Mouse (Mus musculus) heart, adult 18-20 months (tissue): Measurements from ENCODE around the gene Naa80. TPM values are rescaled to one million over a fixed set of nuclear protein-coding genes. Genes with fewer than 3 reads are reported as not detected.
A peak's percentile ranks its signal among the peaks of the same experiment; 100 is the strongest.

ENCODE experiments used
- DNase-seq, 2 experiments: peaks; one replicate each; pipeline ENCODE4 v3.0.0; 2021 to 2022; ENCODE audit warnings: mixed read lengths in 1 of 2
- total RNA-seq, 2 experiments: library from RNA; stranded (reverse); gene quantifications; 2 replicates each; pipeline ENCODE4 v1.2.3; 2021

Gene Naa80
- total RNA-seq, 2 experiments from 2014 or later, result 16.1 to 20.1 TPM

DNA sequence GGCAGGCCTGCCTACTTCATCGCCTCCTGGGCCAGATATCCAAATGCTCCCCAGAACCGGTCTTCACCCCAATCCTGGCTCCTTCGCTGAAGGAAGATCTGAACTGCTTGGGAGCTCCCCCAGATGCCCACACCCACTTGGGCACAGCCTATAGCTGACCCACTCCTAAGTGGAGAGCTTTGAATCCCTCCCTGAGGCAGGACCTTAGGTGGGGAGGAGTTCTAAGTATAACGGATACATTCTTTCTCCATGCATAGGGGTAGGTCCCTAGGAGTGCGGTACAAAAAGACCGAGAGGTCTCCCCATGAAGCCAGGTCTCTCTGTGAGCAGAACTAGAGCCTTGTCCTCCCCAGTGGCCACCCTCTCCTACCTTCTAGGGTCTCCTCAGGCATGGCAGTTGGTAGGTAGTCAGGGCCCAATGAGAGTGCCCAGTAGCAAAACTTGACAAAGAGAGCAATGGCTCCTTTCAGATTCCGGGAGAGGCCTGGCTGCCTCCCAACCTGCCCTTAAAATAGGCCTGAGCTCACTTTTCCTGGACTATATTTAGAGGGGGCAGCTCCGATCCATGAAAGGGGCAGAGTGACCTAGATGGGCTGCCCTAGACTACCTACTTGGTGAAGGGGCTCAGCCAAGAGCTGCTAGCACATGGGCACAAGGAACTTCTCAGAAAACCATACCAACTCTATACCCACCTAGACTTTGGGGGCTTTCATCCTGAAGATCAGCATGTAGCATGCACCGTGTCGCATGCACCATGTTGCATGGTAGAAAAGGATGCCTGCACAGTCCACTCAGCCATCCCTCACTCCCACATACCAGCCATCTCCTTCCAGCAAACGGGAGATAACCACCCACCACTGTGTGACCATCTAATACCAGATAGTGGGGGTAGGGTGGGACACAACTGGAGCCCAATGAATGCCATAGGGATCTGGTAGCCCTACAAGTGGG, 18.2 kb downstream of the Naa80 start:
- peak; percentile 84 to 86 for DNase-seq

DNA sequence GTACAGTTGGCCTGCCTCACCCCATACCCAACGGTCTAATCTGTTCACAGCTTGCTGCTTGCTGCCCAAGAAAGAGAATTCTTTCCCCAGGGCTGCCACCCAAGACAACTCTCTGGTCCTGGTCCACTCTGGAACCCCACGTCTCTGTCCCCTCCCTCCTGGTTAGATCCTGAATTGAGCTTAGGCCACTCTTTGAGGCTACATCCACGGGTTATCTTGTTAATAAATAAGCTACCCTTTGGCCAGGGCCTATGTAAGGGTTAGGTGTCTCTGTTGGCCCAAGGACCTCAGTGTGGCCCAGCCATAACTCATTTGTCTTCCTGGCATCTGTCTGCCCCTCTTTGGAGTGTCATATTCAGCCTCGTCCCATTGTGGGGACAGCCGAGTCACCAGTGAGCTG, 19.7 kb downstream of the Naa80 start:
- DNase-seq, result no peak

GRCm38 (mm10) chr9:107599433-107599832, 20.7 kb downstream of the Naa80 start:
- DNase-seq, result no peak

DNA sequence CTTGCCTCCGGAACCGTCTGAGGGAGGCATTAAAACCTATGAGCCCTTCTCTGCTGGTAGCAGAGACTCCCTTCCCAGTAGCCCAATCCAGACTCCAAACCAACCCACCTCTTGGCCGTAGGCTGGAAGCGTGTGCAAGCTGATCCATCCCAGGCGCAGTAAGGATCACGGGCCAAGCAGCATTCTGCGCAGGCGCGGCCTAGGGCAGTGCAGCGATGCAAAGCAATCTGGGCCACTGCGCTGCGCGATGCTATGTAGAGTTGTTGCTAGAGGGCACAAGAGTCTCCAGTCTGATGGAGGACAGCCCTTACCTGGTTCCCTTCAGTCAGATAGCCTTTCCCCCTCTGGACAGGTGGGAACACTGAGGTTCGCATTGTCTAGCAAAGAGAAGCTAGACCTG, 21.2 kb downstream of the Naa80 start:
- DNase-seq, result no peak

- no peak for DNase-seq
Measured at GRCm38 (mm10) chr9:107600745-107601144, 22.1 kb downstream of the Naa80 start.

DNA sequence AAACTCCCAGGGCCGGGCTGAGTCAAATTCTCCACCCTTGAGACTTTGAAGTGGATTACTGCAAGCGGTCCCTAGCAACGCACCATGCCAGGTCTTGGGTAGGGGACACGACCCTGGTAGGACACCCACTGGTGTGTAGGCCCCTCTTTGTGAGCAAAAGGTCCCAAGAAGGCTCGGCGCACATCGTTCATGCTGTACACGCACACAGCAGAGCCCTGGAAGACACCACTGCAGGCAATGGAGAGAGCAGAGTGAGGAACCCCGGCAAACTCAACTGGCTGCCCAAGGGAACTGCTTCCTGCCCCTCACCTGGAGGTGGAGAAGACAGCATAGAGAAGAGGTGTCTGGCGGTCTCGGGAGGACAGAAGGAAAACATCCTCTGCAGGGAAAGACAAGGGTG, 22.6 kb downstream of the Naa80 start:
- no peak for DNase-seq

- peak; percentile 91 to 98 for DNase-seq
Measured at GRCm38 (mm10) chr9:107602068-107602648, 23.5 kb downstream of the Naa80 start.

- no peak for DNase-seq
Measured at GRCm38 (mm10) chr9:107603251-107603650, 24.6 kb downstream of the Naa80 start.

GRCm38 (mm10) chr9:107605041-107605661, 26.5 kb downstream of the Naa80 start:
- no peak for DNase-seq

GRCm38 (mm10) chr9:107606591-107606990, 27.9 kb downstream of the Naa80 start:
- DNase-seq, result no peak

- DNase-seq, result no peak
Measured at GRCm38 (mm10) chr9:107607036-107607435, 28.3 kb downstream of the Naa80 start.

DNA sequence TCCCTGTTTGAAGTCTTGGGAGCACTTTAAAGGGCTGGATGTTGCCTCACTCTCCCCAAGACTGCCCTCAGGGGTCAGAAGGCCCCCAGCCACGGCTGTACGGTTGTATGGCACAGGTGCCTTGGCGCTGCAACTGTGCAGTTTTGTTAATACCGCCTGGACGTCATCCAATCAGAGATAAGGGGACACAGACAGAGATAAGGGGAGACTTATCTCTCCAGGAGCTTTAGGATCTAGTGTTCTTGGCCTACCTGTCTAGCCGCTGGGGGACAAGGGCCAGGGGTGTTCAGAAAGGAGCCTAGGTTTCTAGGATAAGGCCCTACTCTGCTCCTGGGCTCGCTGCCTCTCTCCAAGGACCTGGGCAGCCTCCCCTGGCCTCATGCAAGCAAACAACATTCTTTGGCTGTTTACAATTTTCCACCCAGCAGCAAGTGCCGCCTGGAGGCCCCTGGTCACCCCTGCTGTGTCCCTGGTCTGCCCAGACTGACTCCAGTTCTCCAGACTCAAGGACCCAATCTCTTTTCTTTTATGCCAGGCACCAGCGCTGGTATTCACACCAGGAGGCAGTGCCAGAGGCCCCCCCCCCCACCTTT, 29.1 kb downstream of the Naa80 start:
- no peak for DNase-seq

- peak in 1 of 2 experiments; percentile 50 for DNase-seq
Measured at GRCm38 (mm10) chr9:107608741-107609432, 30.2 kb downstream of the Naa80 start, which contains the start of gene Sema3b. Gene Sema3b, minus strand, starts transcription at chr9:107609229.

- no peak for DNase-seq
Measured at GRCm38 (mm10) chr9:107609433-107609830, 30.7 kb downstream of the Naa80 start.

DNA sequence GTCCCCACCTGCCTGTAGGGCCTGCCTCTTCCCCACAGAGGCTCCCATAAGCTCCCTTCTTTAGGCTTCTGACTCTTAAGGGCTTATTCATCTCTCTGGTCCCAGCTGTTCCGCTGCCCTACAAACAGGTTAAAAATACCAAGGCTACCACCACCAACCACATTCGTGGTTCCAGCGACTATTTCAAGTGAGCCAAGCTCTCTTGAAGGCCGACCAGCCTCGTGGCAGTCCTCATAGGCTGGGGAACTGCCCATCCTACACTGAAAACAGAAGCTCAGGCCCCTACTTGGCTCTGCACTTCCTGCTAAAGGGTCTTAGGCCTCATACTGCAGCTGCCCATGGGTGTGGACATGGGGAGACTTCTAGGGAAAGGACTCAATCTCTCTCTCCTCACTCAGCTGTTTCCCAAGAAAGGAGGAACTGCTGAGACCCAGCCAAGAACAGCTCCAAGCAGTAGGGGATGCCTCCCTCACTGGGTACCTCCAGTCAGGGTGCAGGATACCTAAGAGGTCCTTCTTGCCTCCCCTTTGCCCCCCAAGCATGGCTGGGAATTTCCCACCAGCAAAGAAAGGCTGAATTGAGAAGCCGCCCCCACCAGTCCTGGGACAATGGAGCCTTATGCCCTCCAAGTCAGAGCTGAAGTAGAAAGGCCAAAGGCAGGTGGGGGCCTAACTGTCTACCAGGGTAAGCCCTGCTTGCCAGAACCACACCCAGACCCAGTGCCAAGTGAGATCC, 32.9 kb downstream of the Naa80 start:
- peak; percentile 58 to 66 for DNase-seq

- peak; percentile 99 for DNase-seq
Measured at GRCm38 (mm10) chr9:107612191-107612944, 33.7 kb downstream of the Naa80 start.

DNA sequence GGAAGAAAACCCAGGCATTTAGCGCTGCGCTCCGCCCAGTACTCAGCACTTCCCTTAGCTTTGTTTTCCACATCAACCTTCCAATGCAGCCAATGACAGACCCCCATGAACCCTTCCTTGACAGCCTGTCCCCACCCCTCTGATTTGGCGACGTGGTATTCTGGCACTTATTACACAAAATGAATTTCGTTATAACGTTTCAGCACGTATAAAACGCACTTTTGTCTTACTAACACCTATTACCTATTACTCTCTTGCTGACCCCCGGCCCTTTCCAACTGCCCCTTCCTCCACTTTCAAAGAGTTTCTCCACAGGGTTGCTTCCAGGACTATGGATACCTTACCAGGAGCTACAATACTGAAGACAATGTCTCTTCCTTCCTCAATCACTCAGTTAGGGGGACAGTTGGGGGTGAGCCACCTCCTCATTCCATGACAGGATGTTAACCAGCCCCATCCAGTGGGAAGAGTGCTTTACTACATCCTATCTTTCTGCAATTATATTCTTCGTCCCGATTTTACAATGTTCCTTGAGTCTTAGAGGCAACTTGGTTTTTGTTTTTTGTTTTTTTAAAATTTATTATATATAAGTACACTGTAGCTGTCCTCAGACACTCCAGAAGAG, 34.4 kb downstream of the Naa80 start:
- DNase-seq, result no peak

DNA sequence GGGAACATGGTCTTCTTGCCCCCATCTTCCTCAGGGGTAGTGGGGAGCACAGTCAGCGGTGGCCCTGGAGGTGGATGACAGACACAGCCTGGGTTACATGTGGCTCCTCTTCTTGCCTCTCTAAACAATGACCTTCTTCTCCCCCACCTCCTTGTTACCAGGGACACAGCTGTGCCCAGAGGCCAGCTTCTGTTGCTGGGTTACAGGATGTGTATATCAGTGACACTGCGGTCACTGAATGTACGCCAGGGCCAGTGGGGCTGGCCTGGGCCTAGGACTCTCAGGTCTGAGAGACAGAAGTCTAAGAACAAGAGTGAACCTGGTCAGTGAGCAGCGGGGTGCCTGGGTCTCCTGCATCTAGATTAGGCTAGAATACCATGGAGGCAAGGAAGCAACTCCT, 36.3 kb downstream of the Naa80 start:
- DNase-seq, result peak in 1 of 2 experiments; percentile 44

- no peak for DNase-seq
Measured at GRCm38 (mm10) chr9:107617461-107617860, 38.8 kb downstream of the Naa80 start.

- DNase-seq, result peak in 1 of 2 experiments; percentile 38
Measured at GRCm38 (mm10) chr9:107618098-107618497, 39.4 kb downstream of the Naa80 start.
